Mouse (Mus musculus) layer of hippocampus, adult 8-10 months (tissue): ENCODE results near the gene Kcnmb4. TPM values are rescaled to one million over a fixed set of nuclear protein-coding genes. Genes with fewer than 3 reads are reported as not detected.

ENCODE experiments used
- DNase-seq, 2 experiments: peaks; one replicate each; pipeline ENCODE4 v3.0.0; 2022; ENCODE audit warnings: low spot score in 2 of 2
- total RNA-seq, 4 experiments: library from RNA; stranded (reverse); gene quantifications; 2 replicates each; pipeline ENCODE4 v1.2.4; 2022

Gene Kcnmb4
- total RNA-seq, 4 experiments from 2014 or later, result 60.0 to 68.5 (median 66.1) TPM

DNA sequence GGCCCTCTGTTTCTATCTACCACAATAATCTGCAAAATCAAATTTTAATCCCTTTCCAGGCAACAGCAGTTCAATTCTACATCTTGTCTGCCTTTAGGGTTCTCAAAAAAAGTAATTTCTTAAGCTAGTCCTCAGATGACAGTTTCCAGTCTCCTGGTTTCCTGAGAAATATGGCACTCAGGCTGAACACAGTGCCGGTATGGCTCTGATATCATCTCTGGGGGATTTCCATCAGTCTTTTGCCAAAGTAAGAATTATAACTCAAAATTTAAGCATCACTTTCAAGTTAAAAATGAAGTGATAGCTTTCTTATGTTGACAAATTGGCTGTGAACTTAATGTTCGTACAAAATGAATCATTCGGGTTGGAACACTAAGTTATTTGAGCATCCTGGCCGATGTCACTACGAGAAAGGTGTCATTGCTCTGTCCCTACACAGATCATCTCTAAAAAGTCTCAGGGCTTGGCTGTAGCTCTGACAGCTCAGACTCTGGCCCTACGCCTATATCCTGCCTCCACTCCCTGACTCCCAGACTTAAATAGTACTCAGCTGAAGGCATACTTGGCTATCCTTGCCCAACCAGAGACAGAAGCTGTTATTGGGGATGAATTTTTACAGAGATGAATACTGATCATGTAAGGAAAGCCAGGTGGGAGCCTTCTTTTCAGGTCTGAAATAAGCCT is 70.8 kb downstream of the Kcnmb4 start:
- DNase-seq, result no peak

- DNase-seq, result no peak
These were observed 75.7 kb downstream of the Kcnmb4 start for GRCm38 (mm10) chr10:116397973-116398372.

- no peak for DNase-seq
These were observed 76.1 kb downstream of the Kcnmb4 start for GRCm38 (mm10) chr10:116397573-116397972.

DNA sequence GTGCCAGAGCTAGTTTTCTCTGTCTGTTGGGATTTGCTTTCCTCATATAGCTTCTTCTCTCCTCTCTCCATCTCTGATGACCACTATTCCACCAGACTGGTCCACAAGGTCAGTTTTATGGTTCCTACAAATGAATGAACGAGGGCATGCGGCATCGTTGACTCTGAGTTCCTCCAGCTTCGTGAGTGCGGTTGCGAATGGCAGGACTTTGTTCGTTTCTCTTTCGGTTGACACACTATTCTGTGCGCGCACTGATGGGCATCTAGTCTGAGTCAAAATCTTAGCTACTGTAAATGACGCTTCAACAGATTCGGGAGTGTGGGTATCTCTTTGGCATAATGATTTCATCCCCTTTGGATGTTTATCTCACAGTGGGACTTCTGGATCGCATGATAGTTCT is 76.7 kb downstream of the Kcnmb4 start:
- no peak for DNase-seq

DNA sequence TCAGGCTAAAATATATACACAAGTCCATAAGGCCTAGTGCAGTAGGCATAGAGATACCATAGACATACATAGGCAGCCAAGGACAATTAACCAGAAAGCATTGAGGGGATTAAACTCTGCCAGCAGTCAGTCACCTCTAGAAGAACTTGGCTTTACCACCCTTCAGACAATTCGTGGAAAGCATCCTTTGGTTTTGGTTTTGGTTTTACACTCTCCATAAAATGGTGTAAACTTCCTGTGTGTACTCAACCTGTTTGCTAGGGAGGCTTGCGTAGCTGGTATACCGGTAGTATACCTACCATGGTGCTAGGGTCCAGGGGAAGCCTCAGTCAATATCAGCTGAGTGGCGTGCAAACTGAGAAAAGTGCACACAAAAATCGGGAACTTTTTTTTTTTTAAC is 77.4 kb downstream of the Kcnmb4 start:
- no peak for DNase-seq

DNA sequence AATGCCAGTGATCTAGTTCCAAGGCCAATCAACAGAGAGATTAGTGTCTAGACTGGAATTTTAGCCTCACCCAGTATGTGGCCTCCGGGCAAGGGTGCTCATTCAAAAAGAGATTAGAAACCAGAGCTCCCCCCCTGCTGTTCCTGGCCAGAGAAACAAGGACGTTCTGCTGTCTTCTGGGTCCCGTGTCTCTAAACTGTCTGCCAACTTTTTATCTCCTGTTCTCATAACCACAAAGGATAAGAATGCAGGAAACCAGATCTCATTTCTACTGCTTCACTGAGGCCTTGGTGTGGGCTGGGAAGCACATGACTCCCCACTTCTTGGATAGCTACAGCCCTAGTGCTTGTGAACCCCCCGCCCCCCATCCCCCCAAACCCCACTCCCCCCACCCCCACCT is 79.1 kb downstream of the Kcnmb4 start:
- no peak for DNase-seq

DNA sequence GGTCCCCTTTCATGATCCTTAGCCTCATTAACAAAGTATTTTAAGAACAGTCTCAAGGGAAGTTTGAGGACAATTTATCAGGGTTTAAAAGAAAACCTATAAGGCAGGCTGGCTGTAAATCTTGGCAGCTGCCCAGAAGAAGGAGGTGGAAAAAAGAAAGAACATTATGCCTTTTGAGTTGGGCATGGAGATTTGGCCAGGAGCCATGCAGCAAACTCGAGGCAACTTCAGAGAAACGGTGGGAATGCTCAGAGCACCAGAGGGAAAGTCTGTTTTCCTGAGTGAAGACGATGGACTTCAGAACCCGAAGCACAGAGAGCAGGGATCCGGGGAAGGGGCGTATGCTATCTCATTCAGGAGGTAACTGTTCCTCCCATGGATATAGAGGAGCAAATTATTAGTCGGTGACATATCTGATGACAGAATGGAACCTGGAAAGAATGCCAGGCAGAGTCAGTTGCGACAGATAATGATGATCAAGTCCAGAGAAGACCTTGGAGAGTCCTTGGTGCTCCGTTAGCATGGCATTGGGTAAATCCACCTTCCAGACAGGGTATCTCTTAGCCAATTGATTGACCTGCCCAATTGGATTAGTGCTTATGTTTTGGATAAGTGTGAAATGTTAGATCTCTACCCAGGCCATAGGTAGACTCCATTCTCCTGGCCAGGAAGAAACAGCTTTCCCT is 79.7 kb downstream of the Kcnmb4 start:
- DNase-seq, result peak in 1 of 2 experiments; percentile 36

DNA sequence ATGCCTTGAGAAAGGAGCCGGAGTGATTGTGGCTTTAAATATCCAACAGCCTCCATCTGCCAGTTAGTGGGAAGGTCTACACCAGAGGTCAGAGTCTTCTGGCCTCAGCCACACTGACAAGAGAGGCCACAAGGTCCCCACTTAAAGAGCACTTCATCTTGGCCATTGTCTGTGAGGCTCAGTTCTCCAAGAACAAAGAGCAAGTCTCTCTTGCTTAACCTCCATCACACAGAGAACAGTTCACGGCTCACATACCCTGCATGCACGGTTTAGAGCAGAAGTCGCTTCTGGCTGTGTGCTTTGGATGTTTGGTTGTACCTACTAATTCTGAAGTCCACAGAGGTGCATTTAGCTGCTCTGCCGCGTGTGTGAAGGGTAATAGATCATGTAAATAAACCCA is 84.8 kb downstream of the Kcnmb4 start:
- DNase-seq, result no peak

GRCm38 (mm10) chr10:116386391-116386885 is 87.2 kb downstream of the Kcnmb4 start:
- DNase-seq, result peak in 1 of 2 experiments; percentile 7

- DNase-seq, result no peak
These were observed 89.3 kb downstream of the Kcnmb4 start for GRCm38 (mm10) chr10:116384401-116384800.

GRCm38 (mm10) chr10:116382826-116383685 is 90.6 kb downstream of the Kcnmb4 start:
- DNase-seq, result no peak

- DNase-seq, result no peak
These were observed 96.8 kb downstream of the Kcnmb4 start for GRCm38 (mm10) chr10:116376853-116377252.

GRCm38 (mm10) chr10:116374111-116374510 is 99.6 kb downstream of the Kcnmb4 start:
- DNase-seq, result no peak

GRCm38 (mm10) chr10:116370991-116371725 is 102.5 kb downstream of the Kcnmb4 start:
- DNase-seq, result no peak

Other genes starting within 250 kb of the Kcnmb4 start
- 10 to 100 TPM; 17.3 to 18.3 (median 17.9) TPM for gene Ptprb, start 198.4 kb downstream of the Kcnmb4 start, total RNA-seq
- 10 to 100 TPM; 63.9 to 92.1 (median 72.4) TPM for gene Cnot2, start 107.6 kb upstream of the Kcnmb4 start, total RNA-seq